Mouse (Mus musculus): ENCODE results near the gene Pcsk6.

GRCm38 (mm10) chr7:66036809-66037208 is 175.3 kb downstream of the Pcsk6 start:
- TF ChIP-seq ZC3H11A (IDR thresholded peaks at IDR 0.05; ENCODE audit: borderline replicate concordance, low read depth, low read length) (no peak), HCFC1 (IDR thresholded peaks at IDR 0.05; ENCODE audit: borderline replicate concordance, insufficient read depth, low read length) (no peak)

All from ES-E14 (cell line).